Mouse (Mus musculus): ENCODE data around the gene Tnrc6c. TPM values are rescaled to one million over a fixed set of nuclear protein-coding genes. Genes with fewer than 3 reads are reported as not detected.

Gene Tnrc6c
- polyA plus RNA-seq, 1 experiment: 24.8 TPM

DNA sequence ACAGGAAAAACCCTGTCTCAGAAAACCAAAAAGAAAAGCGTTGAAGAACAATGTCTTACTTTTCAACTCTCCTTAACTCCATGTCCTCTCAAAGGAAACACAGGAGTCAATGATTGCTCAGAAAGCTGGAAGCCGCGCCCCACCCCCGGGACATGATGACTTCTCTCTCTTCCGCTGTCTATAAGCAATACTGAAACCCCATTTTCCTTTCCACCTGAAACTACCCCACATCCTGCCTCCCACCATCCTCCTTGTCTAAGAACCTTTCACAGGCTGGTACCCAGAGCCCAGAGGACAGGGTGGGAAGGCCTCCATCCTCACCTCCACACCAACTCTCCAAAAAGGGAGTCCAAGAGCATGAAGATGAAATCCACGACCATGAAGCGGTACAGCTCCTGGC, 118.3 kb downstream of the Tnrc6c start:
- H3K27ac ChIP-seq (ENCODE audit: insufficient read depth, low read length): no peak overlapping the region
- H3K4me3 ChIP-seq (ENCODE audit: insufficient read depth, low read length): no peak overlapping the region
- no peaks in the 10 kb centered on the region for H3K4me1 ChIP-seq (ENCODE audit: control insufficient read depth, insufficient read depth, low read length)
- TF ChIP-seq CTCF (IDR thresholded peaks at IDR 0.05; ENCODE audit: borderline replicate concordance, insufficient read depth, low read length) (no peak), POLR2A (IDR thresholded peaks at IDR 0.05; ENCODE audit: low read depth, low read length) (no peak)

DNA sequence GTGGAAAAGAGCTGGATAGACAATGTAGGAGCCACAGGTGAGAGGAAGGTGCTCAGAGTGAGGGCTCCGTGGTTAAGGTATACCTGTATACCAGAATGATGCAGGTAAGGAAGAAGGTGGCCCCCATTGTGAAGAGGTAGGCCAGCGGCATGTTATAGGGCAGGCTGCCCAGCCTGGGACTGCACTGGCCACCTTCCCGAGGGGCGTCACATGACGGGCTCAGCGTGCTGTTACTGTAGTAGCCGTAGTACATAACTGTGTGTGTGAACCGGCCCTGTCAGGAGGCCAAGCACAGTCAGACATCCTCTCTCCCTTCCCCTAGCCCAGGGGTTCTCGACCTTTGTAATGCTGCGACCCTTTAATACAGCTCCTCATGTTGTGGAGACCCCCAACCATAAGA, 120.8 kb downstream of the Tnrc6c start:
- no peaks in the 10 kb centered on the region for H3K4me1 ChIP-seq (ENCODE audit: control insufficient read depth, insufficient read depth, low read length)
- H3K4me3 ChIP-seq (ENCODE audit: insufficient read depth, low read length): no peak overlapping the region
- TF ChIP-seq POLR2A (IDR thresholded peaks at IDR 0.05; ENCODE audit: low read depth, low read length) (no peak), CTCF (IDR thresholded peaks at IDR 0.05; ENCODE audit: borderline replicate concordance, insufficient read depth, low read length) (no peak)

DNA sequence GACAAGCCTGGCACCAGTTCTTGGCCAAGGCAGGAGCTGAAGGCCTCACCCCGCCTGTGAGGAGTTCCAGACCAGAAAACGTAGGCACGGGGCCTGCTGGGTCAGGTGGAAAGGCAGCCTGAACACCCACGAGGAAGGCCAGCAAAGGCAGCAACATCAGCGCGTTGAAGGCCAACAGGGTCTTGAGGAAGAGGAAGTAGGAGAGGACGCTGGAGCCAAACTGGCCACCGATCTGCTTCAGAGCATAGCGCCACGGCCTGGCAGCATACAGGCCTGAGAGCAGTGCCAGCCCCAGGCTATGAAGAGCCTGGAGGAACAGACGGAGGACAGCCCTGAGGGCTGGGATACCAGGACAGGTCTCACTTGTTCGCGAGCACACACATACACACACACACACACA, 121.5 kb downstream of the Tnrc6c start:
- Histone ChIP-seq H3K4me1 (ENCODE audit: control insufficient read depth, insufficient read depth, low read length) (no peaks in the 10 kb centered on the region), H3K27ac (ENCODE audit: insufficient read depth, low read length) (no peak overlapping the region), H3K4me3 (ENCODE audit: insufficient read depth, low read length) (no peak overlapping the region)
- TF ChIP-seq POLR2A (IDR thresholded peaks at IDR 0.05; ENCODE audit: low read depth, low read length) (no peak), CTCF (IDR thresholded peaks at IDR 0.05; ENCODE audit: borderline replicate concordance, insufficient read depth, low read length) (no peak)

More for the DNA sequence above, 120.8 kb downstream of the Tnrc6c start:
- H3K27ac ChIP-seq (ENCODE audit: insufficient read depth, low read length): no peak overlapping the region

DNA sequence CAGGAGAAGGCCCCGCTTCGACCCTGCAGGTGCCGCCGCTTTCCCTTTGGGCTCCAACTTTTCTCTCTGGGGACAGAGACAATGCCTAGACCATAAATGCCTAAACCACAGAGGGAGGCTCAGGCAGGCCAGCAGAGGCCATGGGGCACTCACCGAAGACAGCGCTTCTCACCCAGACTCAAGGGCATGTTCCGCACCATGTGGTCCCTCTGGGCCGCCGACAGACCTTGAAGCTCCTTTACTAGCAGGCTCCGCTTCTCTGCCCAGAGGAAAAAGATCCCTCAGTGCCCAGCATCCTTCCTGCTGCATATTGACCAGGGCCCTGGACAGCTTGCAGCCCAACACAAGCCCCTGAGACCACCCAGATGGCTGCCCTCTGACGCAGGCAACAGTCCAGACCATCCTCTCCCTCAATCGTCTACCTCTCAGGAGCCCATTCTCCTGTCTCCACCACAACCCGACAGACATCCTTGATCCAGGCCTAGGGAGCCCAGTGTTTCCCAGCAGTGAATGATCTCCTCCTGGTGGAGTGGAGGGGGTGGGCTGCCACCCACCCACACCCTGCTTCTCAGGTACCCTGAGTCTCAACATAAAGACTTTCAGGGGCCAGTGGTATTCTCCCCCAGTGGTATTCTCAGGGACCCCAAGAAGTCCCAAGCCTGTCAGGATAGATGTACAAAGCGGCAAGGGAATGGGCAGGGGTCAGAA, 122.2 kb downstream of the Tnrc6c start:
- H3K4me3 ChIP-seq (ENCODE audit: insufficient read depth, low read length): no peak overlapping the region
- no peak overlapping the region for H3K27ac ChIP-seq (ENCODE audit: insufficient read depth, low read length)
- H3K4me1 ChIP-seq (ENCODE audit: control insufficient read depth, insufficient read depth, low read length): peaks cover 4% of the 10 kb centered on the region; the same call in 1 of the 2 replicates
- TF ChIP-seq CTCF (IDR thresholded peaks at IDR 0.05; ENCODE audit: borderline replicate concordance, insufficient read depth, low read length) (no peak), POLR2A (IDR thresholded peaks at IDR 0.05; ENCODE audit: low read depth, low read length) (no peak)

DNA sequence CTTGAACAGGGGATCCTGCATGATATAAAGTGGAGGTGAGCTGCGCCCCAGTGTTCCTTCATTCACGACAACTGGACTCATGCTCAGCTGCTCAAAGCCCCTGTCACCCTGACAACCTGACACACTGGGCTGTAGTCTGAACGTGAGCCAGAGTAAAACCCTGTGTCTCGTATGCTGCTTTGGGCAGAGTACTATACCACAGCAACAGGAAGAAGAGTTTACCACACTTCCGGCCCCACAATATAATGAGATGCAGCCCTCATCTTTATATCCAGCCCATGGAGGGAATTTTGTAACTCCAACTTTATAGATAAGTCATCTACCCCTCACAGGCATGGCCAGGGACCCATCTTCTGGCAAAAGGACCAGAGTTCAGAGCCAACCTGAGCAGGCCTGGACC, 123.0 kb downstream of the Tnrc6c start:
- no peak for TF ChIP-seq POLR2A (IDR thresholded peaks at IDR 0.05; ENCODE audit: low read depth, low read length)
- no peak for TF ChIP-seq CTCF (IDR thresholded peaks at IDR 0.05; ENCODE audit: borderline replicate concordance, insufficient read depth, low read length)
- no peak overlapping the region for H3K4me3 ChIP-seq (ENCODE audit: insufficient read depth, low read length)
- peaks cover 5% of the 10 kb centered on the region; the same call in 1 of the 2 replicates for H3K4me1 ChIP-seq (ENCODE audit: control insufficient read depth, insufficient read depth, low read length)
- no peak overlapping the region for H3K27ac ChIP-seq (ENCODE audit: insufficient read depth, low read length)

DNA sequence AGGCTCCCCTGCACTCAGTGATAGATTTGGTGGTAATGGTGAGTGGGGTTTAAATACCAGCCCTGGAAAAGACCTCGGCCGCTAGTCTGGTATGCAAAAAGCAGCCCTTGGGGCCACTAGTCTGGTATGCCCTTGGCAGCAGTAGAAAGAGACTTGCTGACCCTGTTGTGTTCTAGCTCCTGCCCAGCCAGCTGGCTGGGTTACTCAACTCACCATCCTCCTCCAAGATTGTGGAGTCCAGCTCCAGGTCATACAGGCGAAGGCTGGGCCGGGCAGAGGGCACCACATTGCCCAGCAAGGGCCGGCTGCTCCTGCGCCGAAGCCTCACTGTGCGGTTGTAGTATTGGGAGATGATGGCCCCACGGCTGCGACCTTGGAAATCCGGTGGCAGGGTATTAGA, 123.9 kb downstream of the Tnrc6c start:
- H3K4me3 ChIP-seq (ENCODE audit: insufficient read depth, low read length): no peak overlapping the region
- TF ChIP-seq POLR2A (IDR thresholded peaks at IDR 0.05; ENCODE audit: low read depth, low read length) (no peak), CTCF (IDR thresholded peaks at IDR 0.05; ENCODE audit: borderline replicate concordance, insufficient read depth, low read length) (no peak)
- H3K27ac ChIP-seq (ENCODE audit: insufficient read depth, low read length): no peak overlapping the region
- H3K4me1 ChIP-seq (ENCODE audit: control insufficient read depth, insufficient read depth, low read length): peaks cover 5% of the 10 kb centered on the region; the same call in 1 of the 2 replicates

DNA sequence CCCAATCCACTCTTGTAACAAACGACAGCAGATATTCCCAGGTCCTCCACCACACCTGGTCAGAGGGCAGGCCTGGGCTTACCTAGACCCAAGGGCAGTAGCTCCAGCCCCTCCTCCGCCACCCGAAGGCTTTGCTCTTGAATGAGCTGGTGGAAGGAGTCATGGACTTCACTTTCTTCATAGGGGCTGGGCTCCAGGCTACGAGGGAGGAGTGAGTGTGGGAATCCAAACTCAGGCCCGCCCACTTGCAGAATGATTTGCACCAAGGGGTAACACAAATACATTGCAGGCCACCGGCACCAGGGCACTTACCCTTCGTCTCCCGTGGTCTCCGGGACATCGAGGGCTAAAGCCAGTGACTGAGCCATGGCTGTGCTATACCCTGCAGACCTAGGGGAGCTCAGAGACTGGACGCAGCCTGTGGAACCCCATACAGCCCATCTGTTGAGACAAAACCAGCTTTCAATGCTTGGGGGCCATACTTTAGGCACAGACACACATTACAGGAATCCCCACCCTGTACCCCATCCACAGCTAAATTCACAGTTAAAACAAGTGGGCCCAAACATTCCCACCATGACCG, 124.9 kb downstream of the Tnrc6c start:
- no peak for TF ChIP-seq CTCF (IDR thresholded peaks at IDR 0.05; ENCODE audit: borderline replicate concordance, insufficient read depth, low read length)
- TF ChIP-seq POLR2A (IDR thresholded peaks at IDR 0.05; ENCODE audit: low read depth, low read length): no peak; the same call in 1 of the 2 replicates
- H3K27ac ChIP-seq (ENCODE audit: insufficient read depth, low read length): peak overlapping the region; percentile 62; the same call in 1 of the 2 replicates
- H3K4me3 ChIP-seq (ENCODE audit: insufficient read depth, low read length): peak overlapping the region; percentile 52
- H3K4me1 ChIP-seq (ENCODE audit: control insufficient read depth, insufficient read depth, low read length): peaks cover 5% of the 10 kb centered on the region; the same call in 1 of the 2 replicates

DNA sequence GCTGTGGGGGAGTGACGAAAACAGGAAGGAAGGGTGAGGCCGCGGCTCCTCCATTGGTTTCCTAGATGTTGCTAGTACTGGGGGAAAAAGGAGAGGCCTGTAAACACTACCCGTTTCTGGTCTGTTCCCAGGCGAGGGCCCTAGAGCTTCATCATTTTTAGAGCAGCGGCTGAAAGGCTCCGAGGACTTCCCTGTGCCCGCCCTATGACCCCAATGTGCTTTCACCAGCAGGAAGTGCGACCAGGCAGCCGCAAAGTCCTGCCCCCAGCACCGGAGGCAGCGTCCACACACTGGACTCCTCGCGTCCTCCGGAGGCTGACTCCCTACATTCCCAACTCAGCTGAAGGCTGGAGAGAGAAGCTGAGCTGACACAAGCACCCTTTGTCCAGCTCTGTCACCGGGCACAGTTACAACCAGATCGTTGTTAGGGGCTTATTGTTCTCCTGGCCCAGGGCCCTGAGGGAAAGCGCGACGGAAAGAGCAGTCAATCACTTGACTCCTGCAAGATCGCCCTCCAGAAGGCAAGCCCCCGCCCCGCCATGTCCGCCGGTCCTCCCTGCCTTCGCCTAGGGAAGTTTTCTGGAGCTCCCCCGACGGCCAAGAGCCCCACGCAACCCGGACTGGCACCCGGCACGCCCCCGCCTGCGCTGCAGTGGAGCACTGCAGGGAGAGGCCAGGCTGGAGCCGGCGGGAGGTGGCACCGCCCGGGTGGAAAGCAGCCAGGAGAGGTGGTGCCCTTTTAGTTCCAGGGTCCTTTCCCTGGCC, 125.5 kb downstream of the Tnrc6c start:
- Histone ChIP-seq H3K27ac (ENCODE audit: insufficient read depth, low read length) (peak overlapping the region; percentile 62), H3K4me3 (ENCODE audit: insufficient read depth, low read length) (peak overlapping the region; percentile 52), H3K4me1 (ENCODE audit: control insufficient read depth, insufficient read depth, low read length) (peaks cover 5% of the 10 kb centered on the region; the same call in 1 of the 2 replicates)
- TF ChIP-seq POLR2A (IDR thresholded peaks at IDR 0.05; ENCODE audit: low read depth, low read length) (peak; percentile 79), CTCF (IDR thresholded peaks at IDR 0.05; ENCODE audit: borderline replicate concordance, insufficient read depth, low read length) (no peak)

DNA sequence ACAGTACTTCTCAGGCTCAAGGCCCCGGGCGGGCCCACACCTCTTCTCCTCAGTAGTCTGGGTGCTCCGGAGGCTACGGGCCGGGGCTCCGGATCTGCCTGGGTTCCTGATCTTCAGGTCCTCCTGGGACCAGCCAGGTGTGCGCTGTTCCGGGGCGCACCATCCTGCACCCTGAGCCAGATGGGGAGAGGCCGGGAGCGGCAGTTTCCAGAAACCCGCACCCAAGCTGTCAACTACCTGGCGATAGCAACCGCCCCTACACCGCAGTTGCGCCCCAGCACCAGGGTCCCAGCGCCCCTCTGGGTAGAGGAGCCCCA, 126.1 kb downstream of the Tnrc6c start:
- TF ChIP-seq POLR2A (IDR thresholded peaks at IDR 0.05; ENCODE audit: low read depth, low read length) (no peak), CTCF (IDR thresholded peaks at IDR 0.05; ENCODE audit: borderline replicate concordance, insufficient read depth, low read length) (no peak)
- peaks cover 5% of the 10 kb centered on the region; the same call in 1 of the 2 replicates for H3K4me1 ChIP-seq (ENCODE audit: control insufficient read depth, insufficient read depth, low read length)
- peak overlapping the region; percentile 62 for H3K27ac ChIP-seq (ENCODE audit: insufficient read depth, low read length)

More for the DNA sequence above, 126.1 kb downstream of the Tnrc6c start:
- peak overlapping the region; percentile 52 for H3K4me3 ChIP-seq (ENCODE audit: insufficient read depth, low read length)

Measured in embryonic fibroblast, embryonic 13.5 days (primary cell).